Mouse (Mus musculus) liver, postnatal 0 days (tissue): ENCODE results near the gene Klk7. TPM values are rescaled to one million over a fixed set of nuclear protein-coding genes. Genes with fewer than 3 reads are reported as not detected.

Source experiments
- ATAC-seq: fragments of 200-750 bp; cut with Nextera tagmentation; 2 replicates; pipeline ENCODE4 v1.8.0; 2017; ENCODE audit warnings: mild to moderate bottlenecking, moderate library complexity
- DNase-seq: peaks from one replicate; pipeline ENCODE4 v3.0.0-alpha.2; 2016
- H3K27ac ChIP-seq: fragments of 300-500 bp; sonication (generic); 2 replicates; pipeline ENCODE4 v1.5.1; 2014; ENCODE audit warnings: antibody characterized with exemption, moderate library complexity, mild to moderate bottlenecking, low read depth
- H3K27me3 ChIP-seq: fragments of 300-500 bp; sonication (generic); 2 replicates; pipeline ENCODE4 v1.6.1; 2014; ENCODE audit warnings: low read length, control low read depth, mixed read lengths; ENCODE audit not compliant: insufficient read depth
- H3K36me3 ChIP-seq: fragments of 300-500 bp; sonication (generic); replicated peaks from 2 replicates; pipeline ENCODE4 v1.6.1; 2014; ENCODE audit warnings: mild to moderate bottlenecking, control low read depth, low read length, moderate library complexity, mixed read lengths; ENCODE audit not compliant: insufficient read depth
- H3K4me1 ChIP-seq: fragments of 300-500 bp; sonication (generic); 2 replicates; pipeline ENCODE4 v1.6.1; 2014; ENCODE audit warnings: antibody characterized with exemption, mild to moderate bottlenecking, control low read depth; ENCODE audit not compliant: insufficient read depth
- H3K4me2 ChIP-seq: fragments of 300-500 bp; sonication (generic); 2 replicates; pipeline ENCODE4 v1.6.1; 2014; ENCODE audit warnings: low read depth, mild to moderate bottlenecking, low read length, moderate library complexity, mixed read lengths
- H3K4me3 ChIP-seq: fragments of 300-500 bp; sonication (generic); 2 replicates; pipeline ENCODE4 v1.5.1; 2014; ENCODE audit warnings: low read depth, low read length
- H3K9ac ChIP-seq: fragments of 300-500 bp; sonication (generic); replicated peaks from 2 replicates; pipeline ENCODE4 v1.6.1; 2014; ENCODE audit warnings: mild to moderate bottlenecking, moderate library complexity
- H3K9me3 ChIP-seq: fragments of 300-500 bp; sonication (generic); 2 replicates; pipeline ENCODE4 v1.6.1; 2016; ENCODE audit warnings: mild to moderate bottlenecking, control low read depth, low read length, mixed read lengths
- CTCF ChIP-seq: sonication (generic); IDR thresholded peaks from 2 replicates; pipeline ENCODE4 v1.5.1; 2016; ENCODE audit warnings: antibody characterized with exemption, low read depth
- EP300 ChIP-seq: IDR thresholded peaks from 2 replicates; pipeline ENCODE4 v1.6.1; 2016; ENCODE audit warnings: antibody characterized with exemption, low read depth, mild to moderate bottlenecking
- WGBS: fragments of 180-500 bp; shearing (Covaris S2); extraction: QIAGEN DNeasy Blood & Tissue Kit; methylation state at CpG from one replicate; pipeline ENCODE4 v1.1.7; 2014; ENCODE audit not compliant: insufficient replicate concordance; 5-methylcytosine and 5-hydroxymethylcytosine counted together
- polyA plus RNA-seq: library from polyadenylated mRNA; unstranded; fragments of >200 nt; fragmentation: Nextera tagmentation; extraction: Ambion mirVana; gene quantifications from 2 replicates; pipeline ENCODE4 v1.2.1, GENCODE M21; 2015

The Klk7 gene
- polyA plus RNA-seq, 1 experiment from 2014 or later, result not detected

GRCm38 (mm10) chr7:43857501-43857900 is 46.4 kb downstream of the Klk7 start:
- H3K4me3 ChIP-seq, result no peak overlapping the region
- no peaks in the 10 kb centered on the region for H3K36me3 ChIP-seq
- H3K4me1 ChIP-seq, result no peaks in the 10 kb centered on the region
- H3K9ac ChIP-seq, result no peak overlapping the region
- DNase-seq, result no peak
- no peak overlapping the region for H3K4me2 ChIP-seq
- WGBS, result 86% methylated on average over 12 of the region's 12 CpGs
- no peaks in the 10 kb centered on the region for H3K27me3 ChIP-seq
- no peaks in the 10 kb centered on the region for H3K9me3 ChIP-seq
- no peak for ATAC-seq
- TF ChIP-seq CTCF (no peak), EP300 (no peak)
- no peak overlapping the region for H3K27ac ChIP-seq

DNA sequence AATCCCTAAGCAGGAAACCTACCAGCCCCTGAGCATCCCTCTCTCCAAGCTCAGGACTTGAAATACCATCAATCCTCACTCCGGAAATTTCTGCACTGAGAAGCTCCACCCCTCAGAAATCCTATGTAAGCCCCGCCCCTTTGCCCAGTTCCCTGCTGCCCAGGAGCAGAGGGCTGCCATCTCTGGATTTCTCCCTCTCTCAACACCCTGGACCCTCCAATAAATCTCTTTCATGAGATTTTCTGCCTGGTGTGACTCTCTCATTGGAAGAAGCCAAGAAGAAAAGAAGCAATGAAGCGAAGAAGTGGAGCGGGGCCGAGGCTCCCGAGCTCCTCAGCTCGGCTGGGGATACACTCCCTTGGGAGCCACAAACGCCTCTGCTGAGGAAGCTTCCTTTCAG is 49.3 kb downstream of the Klk7 start:
- Histone ChIP-seq H3K36me3 (no peaks in the 10 kb centered on the region), H3K27ac (no peak overlapping the region), H3K4me3 (no peak overlapping the region), H3K9me3 (no peaks in the 10 kb centered on the region), H3K4me2 (no peak overlapping the region), H3K9ac (no peak overlapping the region), H3K4me1 (no peaks in the 10 kb centered on the region), H3K27me3 (no peaks in the 10 kb centered on the region)
- ATAC-seq (no peak), DNase-seq (no peak)
- TF ChIP-seq EP300 (no peak), CTCF (no peak)
- WGBS, result 84% methylated on average over 8 of the region's 8 CpGs

Other genes with a start within 250 kb of the Klk7 start
- gene Zfp658, start 249.0 kb upstream of the Klk7 start, polyA plus RNA-seq, result 0.14 and 0.26 TPM in 2 replicates
- 1.3 TPM in 2 replicates for gene Zfp719, start 231.7 kb upstream of the Klk7 start, polyA plus RNA-seq
- gene Zfp819, start 204.1 kb upstream of the Klk7 start, polyA plus RNA-seq, result not detected in 2 replicates
- gene Ceacam18, start 176.6 kb upstream of the Klk7 start, polyA plus RNA-seq, result 0.14 TPM in 1 of 2 replicates, not detected in the other
- 5.1 and 5.8 TPM in 2 replicates for gene Siglece, start 151.1 kb upstream of the Klk7 start, polyA plus RNA-seq
- gene Ctu1, start 139.3 kb upstream of the Klk7 start, polyA plus RNA-seq, result 3.2 and 4.5 TPM in 2 replicates
- not detected in 2 replicates for gene Klk14, start 120.9 kb upstream of the Klk7 start, polyA plus RNA-seq
- gene Klk13, start 98.7 kb upstream of the Klk7 start, polyA plus RNA-seq, result not detected in 2 replicates
- gene Klk12, start 42.4 kb upstream of the Klk7 start, polyA plus RNA-seq, result not detected in 2 replicates
- not detected in 2 replicates for gene Klk11, start 36.7 kb upstream of the Klk7 start, polyA plus RNA-seq
- gene Klk10, start 30.3 kb upstream of the Klk7 start, polyA plus RNA-seq, result not detected in 2 replicates
- not detected in 2 replicates for gene Klk9, start 19.4 kb upstream of the Klk7 start, polyA plus RNA-seq
- gene Klk8, start 13.7 kb upstream of the Klk7 start, polyA plus RNA-seq, result 2.2 and 3.2 TPM in 2 replicates
- gene Klk6, start 13.2 kb downstream of the Klk7 start, polyA plus RNA-seq, result not detected in 2 replicates
- not detected in 2 replicates for gene Klk5, start 30.7 kb downstream of the Klk7 start, polyA plus RNA-seq
- not detected in 2 replicates for gene Klk4, start 69.9 kb downstream of the Klk7 start, polyA plus RNA-seq
- not detected in 2 replicates for gene Klk15, start 122.4 kb downstream of the Klk7 start, polyA plus RNA-seq
- gene Klk1b8, start 139.4 kb downstream of the Klk7 start, polyA plus RNA-seq, result not detected in 2 replicates
- gene Klk1b1, start 155.5 kb downstream of the Klk7 start, polyA plus RNA-seq, result not detected in 2 replicates
- gene Klk1b9, start 164.8 kb downstream of the Klk7 start, polyA plus RNA-seq, result not detected in 2 replicates
- not detected in 2 replicates for gene Klk1b11, start 184.6 kb downstream of the Klk7 start, polyA plus RNA-seq
- not detected in 2 replicates for gene Klk1b26, start 200.9 kb downstream of the Klk7 start, polyA plus RNA-seq
- not detected in 2 replicates for gene Klk1b27, start 241.0 kb downstream of the Klk7 start, polyA plus RNA-seq